Mouse (Mus musculus) C2C12 (cell line): ENCODE measurements at regions not wholly inside any gene's neighbourhood (a gene's known extent, or its start where the extent isn't known, plus 50 kb on each side); places are given as distances from the start of the nearest gene placed in this dataset.

ENCODE experiments used
- H3K27me3 ChIP-seq: one replicate; pipeline ENCODE4 v1.6.1; 2011; ENCODE audit not compliant: control insufficient read depth, insufficient read depth, insufficient read length
- H3K36me3 ChIP-seq: one replicate; pipeline ENCODE4 v1.6.1; 2011; ENCODE audit not compliant: control insufficient read depth, insufficient read depth
- H3K4me3 ChIP-seq: one replicate; pipeline ENCODE4 v1.5.1; 2011; ENCODE audit warnings: mild to moderate bottlenecking, control low read depth; ENCODE audit not compliant: poor library complexity, insufficient read depth, severe bottlenecking
- H3K79me2 ChIP-seq: one replicate; pipeline ENCODE4 v1.6.1; 2011; ENCODE audit not compliant: control insufficient read depth, insufficient read depth
- H3K79me3 ChIP-seq: one replicate; pipeline ENCODE4 v1.6.1; 2011; ENCODE audit warnings: low read depth, control low read depth
- H3ac ChIP-seq: one replicate; pipeline ENCODE3; 2011; ENCODE audit warnings: low read depth; ENCODE audit not compliant: control insufficient read depth, insufficient read length
- CEBPB ChIP-seq: IDR thresholded peaks from one replicate; pipeline ENCODE4 v1.6.1; 2011; ENCODE audit warnings: low read depth, mild to moderate bottlenecking, control low read depth, moderate library complexity
- CTCF ChIP-seq: IDR thresholded peaks from one replicate; pipeline ENCODE4 v1.5.1; 2011; ENCODE audit not compliant: control insufficient read depth, insufficient read depth, insufficient read length
- FOSL1 ChIP-seq: IDR thresholded peaks from one replicate; pipeline ENCODE4 v1.8.0; 2011; ENCODE audit warnings: mild to moderate bottlenecking, low read length; ENCODE audit not compliant: poor library complexity, insufficient read depth, severe bottlenecking
- MAX ChIP-seq: IDR thresholded peaks from one replicate; pipeline ENCODE4 v1.6.1; 2011; ENCODE audit warnings: mild to moderate bottlenecking, control low read depth
- MYOD1 ChIP-seq: IDR thresholded peaks from one replicate; pipeline ENCODE4 v1.6.1; 2011; ENCODE audit warnings: low read depth; ENCODE audit not compliant: control insufficient read depth, insufficient read length
- MYOG ChIP-seq: IDR thresholded peaks from one replicate; pipeline ENCODE4 v1.6.1; 2011; ENCODE audit not compliant: control insufficient read depth, insufficient read length; ENCODE audit errors: extremely low read depth
- USF1 ChIP-seq: IDR thresholded peaks from one replicate; pipeline ENCODE4 v1.6.1; 2011; ENCODE audit warnings: low read depth, mild to moderate bottlenecking, control low read depth, moderate library complexity

DNA sequence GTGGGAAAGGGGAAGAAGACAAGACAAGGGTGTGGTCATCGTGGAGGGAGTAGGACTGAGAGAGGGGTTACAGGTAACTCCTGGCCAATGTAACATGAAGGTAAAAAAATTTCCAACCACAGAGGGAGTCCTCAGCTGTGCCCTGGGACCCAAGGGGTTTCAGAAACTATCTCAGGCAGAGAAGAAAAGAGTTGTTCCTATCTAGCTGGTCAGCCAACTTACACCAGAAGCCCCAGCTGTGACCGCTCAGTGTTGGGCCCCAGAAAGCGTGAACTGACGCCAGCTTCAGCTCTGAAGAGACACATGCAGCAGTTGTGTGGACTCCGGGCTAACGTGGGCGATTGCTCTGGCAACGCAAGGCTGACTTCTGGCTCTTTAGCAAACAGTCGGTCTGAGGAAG, 52.2 kb downstream of the Rhob start:
- Histone ChIP-seq H3K4me3 (no peak overlapping the region), H3K36me3 (no peaks in the 10 kb centered on the region), H3ac (no peak overlapping the region), H3K79me2 (no peaks in the 10 kb centered on the region), H3K27me3 (no peaks in the 10 kb centered on the region), H3K79me3 (no peaks in the 10 kb centered on the region)
- TF ChIP-seq CEBPB (no peak), CTCF (no peak), MAX (no peak), FOSL1 (no peak), MYOG (no peak), USF1 (no peak), MYOD1 (no peak)

DNA sequence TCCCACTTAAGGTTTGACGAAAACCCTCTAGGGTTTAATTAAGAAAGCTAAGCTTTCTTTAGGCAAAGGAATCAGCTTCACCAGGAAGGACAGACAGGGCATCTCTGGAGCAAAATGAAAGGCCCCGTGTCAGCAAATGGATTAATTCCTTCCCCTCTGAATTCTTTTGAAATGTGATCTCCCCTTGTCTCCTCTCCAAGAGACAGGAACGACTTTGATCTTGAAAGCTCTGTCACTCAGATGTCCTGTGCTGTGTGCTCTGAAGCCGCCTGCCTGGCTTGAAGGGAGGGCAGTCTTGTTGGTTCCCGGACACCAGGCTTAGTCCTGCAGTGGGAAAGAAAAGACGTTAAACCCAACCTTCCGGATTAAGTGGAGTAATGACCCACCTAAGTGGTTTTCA, 52.8 kb downstream of the Rhob start:
- no peaks in the 10 kb centered on the region for H3K79me2 ChIP-seq
- H3K4me3 ChIP-seq: no peak overlapping the region
- no peaks in the 10 kb centered on the region for H3K27me3 ChIP-seq
- no peaks in the 10 kb centered on the region for H3K36me3 ChIP-seq
- TF ChIP-seq MYOG: no peak
- no peak for TF ChIP-seq MAX
- no peak for TF ChIP-seq CEBPB
- TF ChIP-seq FOSL1: no peak
- no peak for TF ChIP-seq USF1
- TF ChIP-seq CTCF: no peak
- no peak for TF ChIP-seq MYOD1
- H3K79me3 ChIP-seq: no peaks in the 10 kb centered on the region
- H3ac ChIP-seq: no peak overlapping the region

DNA sequence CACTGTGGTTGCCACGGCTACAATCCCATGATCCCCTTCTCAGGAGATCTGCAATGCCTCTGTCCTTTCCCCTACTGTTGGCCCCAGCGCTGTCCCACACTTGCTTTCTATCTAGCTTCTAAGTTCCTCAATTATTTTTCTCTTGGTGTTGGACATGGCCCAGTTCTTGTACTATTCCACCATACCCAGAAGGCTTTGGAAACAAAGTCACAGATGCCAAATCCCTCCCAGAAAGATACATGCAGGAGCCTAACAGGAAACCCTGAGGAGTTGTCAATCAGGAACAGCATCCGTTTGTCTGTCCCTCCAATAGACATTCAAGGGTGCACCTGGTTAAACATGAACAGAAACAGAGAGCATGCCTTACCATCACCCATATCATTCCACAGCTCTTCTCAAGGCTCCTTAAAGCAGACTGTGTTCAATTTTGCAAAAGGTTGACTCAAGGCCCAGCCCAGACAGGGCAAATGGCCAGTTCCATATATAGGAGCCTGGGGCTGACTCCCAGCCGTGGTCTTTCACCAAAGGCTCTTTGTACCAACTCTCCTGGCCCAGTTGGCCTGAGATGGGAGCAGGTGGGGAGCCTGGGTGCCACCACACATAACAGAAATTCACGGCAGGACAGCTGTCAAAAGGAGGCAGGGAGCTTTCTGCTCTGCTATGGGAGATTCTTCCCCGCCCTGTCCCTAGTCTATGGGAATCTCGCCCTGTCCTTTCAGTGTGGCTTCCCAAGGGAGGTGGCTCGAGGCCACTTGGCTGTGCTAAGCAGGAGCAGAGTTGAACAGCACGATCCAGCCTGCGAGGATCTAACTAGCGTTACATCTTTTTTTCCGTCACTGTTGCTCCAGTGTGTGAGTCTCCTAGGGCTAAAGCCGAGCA, 54.6 kb downstream of the Rhob start:
- TF ChIP-seq FOSL1: no peak
- TF ChIP-seq USF1: no peak
- no peak for TF ChIP-seq CEBPB
- no peak for TF ChIP-seq MYOD1
- no peak for TF ChIP-seq MAX
- no peak for TF ChIP-seq CTCF
- TF ChIP-seq MYOG: no peak
- Histone ChIP-seq H3K79me2 (no peaks in the 10 kb centered on the region), H3ac (no peak overlapping the region), H3K79me3 (no peaks in the 10 kb centered on the region), H3K4me3 (no peak overlapping the region), H3K36me3 (no peaks in the 10 kb centered on the region), H3K27me3 (no peaks in the 10 kb centered on the region)

DNA sequence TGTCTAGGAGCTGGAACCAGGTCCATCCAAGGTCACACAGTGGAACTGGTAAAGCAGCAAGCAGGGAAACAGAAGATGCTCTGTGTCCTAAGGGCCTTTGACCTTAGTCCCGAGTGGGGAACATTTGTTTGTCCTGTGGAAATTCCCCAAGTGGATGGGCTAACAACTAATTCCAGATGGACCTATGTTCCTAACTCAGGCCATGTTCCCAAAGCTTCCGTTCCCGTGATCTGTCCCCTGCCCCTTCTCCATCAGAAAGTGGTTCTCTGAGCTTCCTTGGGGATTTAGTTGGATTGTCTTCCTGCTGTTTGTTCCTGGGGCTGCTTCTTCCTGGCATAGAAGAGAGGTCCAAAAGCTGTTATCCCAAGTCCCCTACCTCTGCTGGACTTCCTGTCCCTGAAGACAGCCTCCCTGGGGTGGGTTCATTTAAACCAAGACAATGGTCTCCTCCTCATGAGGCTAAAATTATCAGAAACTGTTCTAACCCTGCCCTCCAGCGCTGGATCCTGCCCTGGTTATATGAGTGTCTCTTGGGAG, 55.8 kb downstream of the Rhob start:
- H3K79me2 ChIP-seq: no peaks in the 10 kb centered on the region
- no peaks in the 10 kb centered on the region for H3K79me3 ChIP-seq
- TF ChIP-seq CEBPB: no peak
- no peak for TF ChIP-seq MYOD1
- no peak for TF ChIP-seq MYOG
- no peak for TF ChIP-seq FOSL1
- TF ChIP-seq CTCF: no peak
- TF ChIP-seq USF1: no peak
- no peak for TF ChIP-seq MAX
- H3K27me3 ChIP-seq: no peaks in the 10 kb centered on the region
- H3K4me3 ChIP-seq: no peak overlapping the region
- H3ac ChIP-seq: no peak overlapping the region
- no peaks in the 10 kb centered on the region for H3K36me3 ChIP-seq

DNA sequence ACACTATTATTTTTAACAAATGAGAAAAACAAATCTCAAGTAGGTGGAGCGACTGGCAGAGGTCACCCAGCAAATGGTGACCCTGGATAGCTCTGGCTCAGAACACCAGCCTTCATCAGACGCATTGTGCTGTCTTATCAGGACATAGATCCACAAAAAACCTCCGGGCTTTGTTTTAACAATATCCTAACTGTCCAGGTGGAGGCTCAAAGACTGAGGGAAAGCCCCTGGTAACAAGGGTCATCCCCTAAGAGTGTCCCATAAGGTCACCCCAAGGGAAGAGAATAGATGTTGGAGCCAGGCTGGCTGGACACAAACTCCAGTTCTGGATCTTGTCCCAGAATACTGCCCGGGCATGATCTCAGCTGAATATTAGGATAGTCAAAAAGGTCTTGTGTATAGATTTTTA, 56.6 kb downstream of the Rhob start:
- no peak overlapping the region for H3ac ChIP-seq
- no peaks in the 10 kb centered on the region for H3K79me2 ChIP-seq
- H3K27me3 ChIP-seq: no peaks in the 10 kb centered on the region
- no peak overlapping the region for H3K4me3 ChIP-seq
- TF ChIP-seq MYOG (no peak), MAX (no peak), CEBPB (no peak), FOSL1 (no peak), USF1 (no peak), MYOD1 (no peak)
- H3K79me3 ChIP-seq: no peaks in the 10 kb centered on the region
- H3K36me3 ChIP-seq: no peaks in the 10 kb centered on the region

DNA sequence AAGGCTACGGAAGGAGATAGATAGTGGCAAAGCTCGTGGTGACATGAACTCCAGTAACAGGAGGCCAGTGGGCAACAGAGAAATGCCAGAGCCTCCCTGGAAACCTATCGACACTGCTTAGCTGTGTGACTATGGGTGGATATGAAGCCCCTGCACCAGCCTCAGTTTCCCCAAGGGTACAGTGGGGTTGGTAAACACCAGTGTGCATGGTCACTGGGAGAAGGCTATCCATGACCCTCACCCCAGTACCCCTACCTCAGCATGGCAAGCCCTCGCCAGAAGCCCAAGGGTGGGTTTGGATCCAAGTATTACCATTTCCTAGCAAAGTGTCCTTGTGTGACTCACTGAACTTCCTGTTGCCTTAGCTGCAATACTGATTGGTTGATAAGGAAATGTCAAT, 58.5 kb downstream of the Rhob start:
- Histone ChIP-seq H3K4me3 (no peak overlapping the region), H3K27me3 (no peaks in the 10 kb centered on the region), H3K79me3 (no peaks in the 10 kb centered on the region), H3K36me3 (no peaks in the 10 kb centered on the region), H3K79me2 (no peaks in the 10 kb centered on the region), H3ac (no peak overlapping the region)
- TF ChIP-seq MYOG: no peak
- no peak for TF ChIP-seq CTCF
- TF ChIP-seq FOSL1: no peak
- TF ChIP-seq MYOD1: no peak
- no peak for TF ChIP-seq CEBPB
- TF ChIP-seq USF1: no peak
- TF ChIP-seq MAX: no peak
